Mouse (Mus musculus) cerebellum, adult 11 months (tissue): ENCODE results near the gene Olfr935.

ENCODE experiments used
- DNase-seq: peaks from one replicate; pipeline ENCODE4 v3.0.0; 2022

The Olfr935 gene

DNA sequence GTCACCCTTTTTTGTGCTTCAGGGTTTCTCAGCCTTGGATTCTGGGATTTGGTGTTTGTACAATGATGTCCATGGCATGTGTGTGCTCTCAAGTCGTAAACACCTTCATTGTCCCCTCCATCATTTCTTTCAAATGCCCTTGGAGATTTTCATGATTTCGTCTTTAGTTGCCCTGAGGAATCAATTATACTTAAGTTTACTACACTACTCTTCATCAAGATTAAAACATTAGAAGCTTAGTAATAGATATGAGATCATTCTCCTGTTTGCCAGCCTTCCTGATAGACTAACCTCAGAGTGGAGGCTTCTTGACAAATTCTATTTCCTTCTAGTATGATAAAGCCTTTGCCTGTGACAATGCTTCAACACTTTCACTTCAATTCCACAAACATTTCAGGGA, at the start of gene Olfr935:
TSS of gene Olfr935 (minus strand) at position 101 of the 400 bp plus-strand sequence.
- no peak for DNase-seq

DNA sequence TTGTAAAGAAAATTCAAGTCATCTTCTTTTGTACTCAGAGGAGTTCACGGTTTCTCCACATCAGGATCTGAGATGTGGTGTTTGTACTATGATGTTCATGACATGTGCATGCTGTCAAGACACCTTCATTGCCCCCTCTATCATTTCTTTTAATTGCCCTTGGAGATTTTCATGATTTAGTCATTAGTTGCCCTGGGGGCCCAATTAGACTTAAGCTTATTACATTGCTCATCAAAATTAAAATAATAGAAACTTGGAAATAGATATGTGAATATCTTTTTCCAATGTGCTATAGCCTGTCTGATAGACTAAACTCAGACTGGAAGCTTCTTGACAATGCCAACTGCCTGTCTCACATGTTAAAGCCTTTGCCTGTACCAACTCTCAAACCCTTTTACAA, 23.8 kb upstream of the Olfr935 start, which contains the start of gene Olfr146:
TSS of gene Olfr146 (minus strand) at position 101 of the 400 bp plus-strand sequence.
- DNase-seq = no peak

DNA sequence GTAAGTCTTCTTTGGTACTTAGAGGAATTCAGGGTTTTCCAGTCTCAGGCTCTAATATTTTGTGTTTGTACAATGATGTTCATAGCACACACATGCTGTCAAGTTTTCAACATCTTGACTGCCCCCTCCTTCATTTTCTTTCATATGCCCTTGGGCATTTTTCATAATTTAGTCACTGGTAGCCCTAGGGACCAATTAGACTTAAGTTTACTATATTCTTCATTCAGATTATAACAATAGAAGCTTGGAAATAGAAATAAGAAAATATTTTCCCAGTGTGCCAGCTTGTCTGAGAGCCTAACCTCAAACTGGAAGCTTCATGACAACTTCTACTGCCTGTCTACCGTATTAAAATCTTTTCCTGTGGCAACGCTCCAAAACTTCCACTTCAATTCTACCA, 11.3 kb downstream of the Olfr935 start, which contains the start of gene Olfr934:
TSS of gene Olfr934 (minus strand) at position 101 of the 400 bp plus-strand sequence.
- no peak for DNase-seq

DNA sequence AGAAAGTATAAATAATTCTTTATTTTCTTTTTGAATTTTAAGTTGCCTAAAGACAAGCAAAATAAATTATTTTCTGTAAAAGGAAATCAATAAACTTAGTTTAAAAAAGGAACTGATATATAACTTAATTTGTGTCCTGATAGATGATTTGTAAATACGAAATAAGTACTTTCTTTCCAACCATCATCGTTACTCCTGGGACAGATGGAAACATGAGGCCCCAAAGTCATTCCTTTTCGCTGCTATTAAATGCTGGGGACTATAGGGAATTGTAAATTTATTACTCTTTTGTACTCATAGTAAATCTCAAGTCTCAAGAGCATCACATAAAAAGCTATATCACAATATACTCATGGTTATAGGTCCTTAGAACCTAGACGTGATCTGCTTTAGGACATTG, 27.5 kb downstream of the Olfr935 start, which contains the start of gene Olfr933:
TSS of gene Olfr933 (plus strand) at position 301 of the 400 bp plus-strand sequence.
- no peak for DNase-seq

DNA sequence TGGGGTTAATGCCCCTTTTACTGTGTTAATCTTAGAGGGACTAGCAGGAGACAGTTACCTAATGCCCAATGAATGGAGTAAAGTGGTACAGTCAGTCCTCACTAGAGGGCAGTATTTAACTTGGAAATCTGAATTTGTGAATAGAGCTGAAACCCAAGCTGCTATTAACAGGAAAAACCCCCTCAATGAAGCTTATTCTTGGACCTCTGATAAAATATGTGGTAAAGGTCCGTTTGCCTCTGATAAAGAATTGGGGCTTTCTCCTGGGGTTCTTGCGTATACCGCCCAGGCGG, 45.4 kb downstream of the Olfr935 start:
- no peak for DNase-seq

DNA sequence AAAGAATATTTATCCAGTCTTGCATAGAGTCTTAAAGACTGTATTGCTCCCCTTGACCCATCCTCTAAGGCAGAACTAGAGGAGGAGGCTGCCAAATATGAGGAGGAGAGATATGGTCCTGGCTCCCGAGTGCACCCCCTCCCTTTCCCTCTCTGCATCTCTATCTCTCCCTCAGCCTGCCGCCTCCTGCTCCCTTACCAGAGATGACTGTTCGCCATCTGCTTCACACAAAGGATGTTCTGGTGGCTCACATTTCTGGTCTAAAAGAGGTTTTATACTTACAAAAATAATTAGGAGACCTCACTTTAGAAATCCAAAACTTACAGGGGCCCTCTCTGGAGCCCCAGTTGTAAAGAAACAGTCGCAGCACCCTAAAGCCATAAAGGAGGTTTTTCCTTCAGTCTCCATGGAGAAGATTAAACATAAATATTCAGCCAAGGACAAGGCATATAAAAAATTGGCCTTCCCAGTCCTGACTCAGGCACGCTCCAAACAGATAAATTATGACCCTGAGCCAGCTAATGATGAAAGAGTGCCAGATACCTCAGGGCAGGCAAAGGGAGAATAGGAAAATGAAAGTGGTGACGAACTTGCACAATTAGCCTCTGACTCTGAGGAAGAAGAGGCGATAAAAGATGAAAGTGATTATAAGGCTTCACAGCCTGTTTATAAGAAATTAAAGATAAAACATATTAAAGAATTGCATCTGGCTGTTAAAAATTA, 45.9 kb downstream of the Olfr935 start:
- DNase-seq = no peak
